Mouse (Mus musculus) CH12.LX (cell line): ENCODE results near the gene Gm3636.
"Not testable (repeated sequence)": the region's sequence is repeated elsewhere in the genome, so short reads cannot be mapped to it uniquely, and the experiment has no call there.

Experiments
- BHLHE40 ChIP-seq: IDR thresholded peaks from 2 replicates; pipeline ENCODE4 v1.6.1; 2011; ENCODE audit warnings: mild to moderate bottlenecking, low read depth, low read length, improper control_type of control experiment
- CTCF ChIP-seq, 2 experiments: IDR thresholded peaks in 1 of 2; conservative IDR thresholded peaks in 1 of 2; 2 replicates each; pipeline ENCODE4 v1.5.1; 2011 to 2012; ENCODE audit warnings: low read depth in 2 of 2, low read length in 2 of 2, improper control_type of control experiment in 1 of 2, inconsistent platforms in 1 of 2, mild to moderate bottlenecking in 1 of 2, moderate library complexity in 1 of 2
- MAX ChIP-seq: IDR thresholded peaks from 2 replicates; pipeline ENCODE4 v1.6.1; 2011; ENCODE audit warnings: low read length, improper control_type of control experiment
- UBTF ChIP-seq: IDR thresholded peaks from 2 replicates; pipeline ENCODE4 v1.6.1; 2012; ENCODE audit warnings: low read depth, mild to moderate bottlenecking, inconsistent platforms, low read length, improper control_type of control experiment, moderate library complexity
- USF2 ChIP-seq: conservative IDR thresholded peaks from 2 replicates; pipeline ENCODE4 v1.6.1; 2011; ENCODE audit warnings: low read depth, low read length, improper control_type of control experiment

GRCm38 (mm10) chr14:6774311-6774710, 32.2 kb upstream of the Gm3636 start, which contains the start of gene Gm8362:
- not testable (repeated sequence) for TF ChIP-seq BHLHE40; USF2; UBTF; CTCF (conservative IDR thresholded peaks at IDR 0.05 in 1 of 2, IDR thresholded peaks at IDR 0.05 in 1 of 2; ENCODE audit: low read depth in 2 of 2, low read length in 2 of 2); MAX
